Mouse (Mus musculus): ENCODE data around the gene Lmx1b. TPM values are rescaled to one million over a fixed set of nuclear protein-coding genes. Genes with fewer than 3 reads are reported as not detected.

The Lmx1b gene
- polyA plus RNA-seq, 1 experiment from 2014 or later, result not detected

- Histone ChIP-seq H3K9me3 (ENCODE audit: low read length) (no peaks in the 10 kb centered on the region), H3K4me3 (ENCODE audit: low read depth, low read length) (no peak overlapping the region), H3K27me3 (ENCODE audit: insufficient read depth, low read length) (peaks cover 22% of the 10 kb centered on the region; the same call in 1 of the 2 replicates), H3K9ac (replicated peaks) (no peak overlapping the region), H3K36me3 (replicated peaks; ENCODE audit: insufficient read depth, low read length) (no peaks in the 10 kb centered on the region), H3K4me1 (ENCODE audit: insufficient read depth) (no peaks in the 10 kb centered on the region), H3K4me2 (ENCODE audit: low read depth, low read length) (no peak overlapping the region), H3K27ac (ENCODE audit: low read depth) (no peak overlapping the region)
- TF ChIP-seq CTCF (IDR thresholded peaks at IDR 0.05; ENCODE audit: low read depth) (peak; percentile 60), EP300 (IDR thresholded peaks at IDR 0.05; ENCODE audit: low read depth) (no peak)
- ATAC-seq, result no peak
- DNase-seq, result peak; percentile 52
- WGBS (ENCODE audit: insufficient replicate concordance), result 22% methylated on average over 9 of the region's 9 CpGs
Observed at GRCm38 (mm10) chr2:33569240-33569639, 71.1 kb downstream of the Lmx1b start.

GRCm38 (mm10) chr2:33565886-33566285 lies 74.4 kb downstream of the Lmx1b start:
- H3K4me2 ChIP-seq (ENCODE audit: low read depth, low read length), result no peak overlapping the region
- no peak for DNase-seq
- peaks cover 17% of the 10 kb centered on the region; the same call in 1 of the 2 replicates for H3K27me3 ChIP-seq (ENCODE audit: insufficient read depth, low read length)
- no peaks in the 10 kb centered on the region for H3K4me1 ChIP-seq (ENCODE audit: insufficient read depth)
- H3K9me3 ChIP-seq (ENCODE audit: low read length), result no peaks in the 10 kb centered on the region
- ATAC-seq, result no peak
- no peaks in the 10 kb centered on the region for H3K36me3 ChIP-seq (replicated peaks; ENCODE audit: insufficient read depth, low read length)
- TF ChIP-seq CTCF (IDR thresholded peaks at IDR 0.05; ENCODE audit: low read depth), result no peak
- TF ChIP-seq EP300 (IDR thresholded peaks at IDR 0.05; ENCODE audit: low read depth), result no peak
- H3K4me3 ChIP-seq (ENCODE audit: low read depth, low read length), result no peak overlapping the region
- WGBS (ENCODE audit: insufficient replicate concordance), result 69% methylated on average over 4 of the region's 4 CpGs
- H3K9ac ChIP-seq (replicated peaks), result no peak overlapping the region
- no peak overlapping the region for H3K27ac ChIP-seq (ENCODE audit: low read depth)

GRCm38 (mm10) chr2:33564748-33565147 lies 75.6 kb downstream of the Lmx1b start:
- Histone ChIP-seq H3K9me3 (ENCODE audit: low read length) (no peaks in the 10 kb centered on the region), H3K9ac (replicated peaks) (no peak overlapping the region), H3K4me3 (ENCODE audit: low read depth, low read length) (no peak overlapping the region), H3K36me3 (replicated peaks; ENCODE audit: insufficient read depth, low read length) (no peaks in the 10 kb centered on the region), H3K4me1 (ENCODE audit: insufficient read depth) (no peaks in the 10 kb centered on the region), H3K27me3 (ENCODE audit: insufficient read depth, low read length) (0 out of 2 replicates have a peak, but pooled peaks cover 8% of the 10 kb centered on the region), H3K27ac (ENCODE audit: low read depth) (no peak overlapping the region), H3K4me2 (ENCODE audit: low read depth, low read length) (no peak overlapping the region)
- ATAC-seq (no peak), DNase-seq (no peak)
- TF ChIP-seq CTCF (IDR thresholded peaks at IDR 0.05; ENCODE audit: low read depth) (no peak), EP300 (IDR thresholded peaks at IDR 0.05; ENCODE audit: low read depth) (no peak)
- 84% methylated on average over 9 of the region's 9 CpGs for WGBS (ENCODE audit: insufficient replicate concordance)

GRCm38 (mm10) chr2:33559752-33560151 lies 80.6 kb downstream of the Lmx1b start:
- H3K27ac ChIP-seq (ENCODE audit: low read depth), result no peak overlapping the region
- H3K27me3 ChIP-seq (ENCODE audit: insufficient read depth, low read length), result 0 out of 2 replicates have a peak, but pooled peaks cover 5% of the 10 kb centered on the region
- H3K4me3 ChIP-seq (ENCODE audit: low read depth, low read length), result no peak overlapping the region
- no peak overlapping the region for H3K9ac ChIP-seq (replicated peaks)
- H3K4me1 ChIP-seq (ENCODE audit: insufficient read depth), result no peaks in the 10 kb centered on the region
- 11% methylated on average over 6 of the region's 6 CpGs for WGBS (ENCODE audit: insufficient replicate concordance)
- ATAC-seq (no peak), DNase-seq (peak; percentile 71)
- no peaks in the 10 kb centered on the region for H3K36me3 ChIP-seq (replicated peaks; ENCODE audit: insufficient read depth, low read length)
- H3K9me3 ChIP-seq (ENCODE audit: low read length), result no peaks in the 10 kb centered on the region
- H3K4me2 ChIP-seq (ENCODE audit: low read depth, low read length), result no peak overlapping the region
- peak; percentile 61 for TF ChIP-seq CTCF (IDR thresholded peaks at IDR 0.05; ENCODE audit: low read depth)
- no peak for TF ChIP-seq EP300 (IDR thresholded peaks at IDR 0.05; ENCODE audit: low read depth)

GRCm38 (mm10) chr2:33559334-33559733 lies 81.0 kb downstream of the Lmx1b start:
- WGBS (ENCODE audit: insufficient replicate concordance), result 40% methylated on average over 7 of the region's 7 CpGs
- 0 out of 2 replicates have a peak, but pooled peaks cover 5% of the 10 kb centered on the region for H3K27me3 ChIP-seq (ENCODE audit: insufficient read depth, low read length)
- no peak for TF ChIP-seq CTCF (IDR thresholded peaks at IDR 0.05; ENCODE audit: low read depth)
- TF ChIP-seq EP300 (IDR thresholded peaks at IDR 0.05; ENCODE audit: low read depth), result no peak
- no peaks in the 10 kb centered on the region for H3K4me1 ChIP-seq (ENCODE audit: insufficient read depth)
- no peak for DNase-seq
- H3K4me2 ChIP-seq (ENCODE audit: low read depth, low read length), result no peak overlapping the region
- H3K4me3 ChIP-seq (ENCODE audit: low read depth, low read length), result no peak overlapping the region
- ATAC-seq, result no peak
- no peaks in the 10 kb centered on the region for H3K9me3 ChIP-seq (ENCODE audit: low read length)
- no peak overlapping the region for H3K9ac ChIP-seq (replicated peaks)
- H3K27ac ChIP-seq (ENCODE audit: low read depth), result no peak overlapping the region
- no peaks in the 10 kb centered on the region for H3K36me3 ChIP-seq (replicated peaks; ENCODE audit: insufficient read depth, low read length)

- TF ChIP-seq CTCF (IDR thresholded peaks at IDR 0.05; ENCODE audit: low read depth) (peak; percentile 97), EP300 (IDR thresholded peaks at IDR 0.05; ENCODE audit: low read depth) (no peak)
- Histone ChIP-seq H3K9me3 (ENCODE audit: low read length) (no peaks in the 10 kb centered on the region), H3K4me3 (ENCODE audit: low read depth, low read length) (no peak overlapping the region), H3K36me3 (replicated peaks; ENCODE audit: insufficient read depth, low read length) (no peaks in the 10 kb centered on the region), H3K27me3 (ENCODE audit: insufficient read depth, low read length) (0 out of 2 replicates have a peak, but pooled peaks cover 5% of the 10 kb centered on the region), H3K4me1 (ENCODE audit: insufficient read depth) (no peaks in the 10 kb centered on the region), H3K4me2 (ENCODE audit: low read depth, low read length) (no peak overlapping the region), H3K9ac (replicated peaks) (no peak overlapping the region), H3K27ac (ENCODE audit: low read depth) (no peak overlapping the region)
- 4% methylated on average over 6 of the region's 6 CpGs for WGBS (ENCODE audit: insufficient replicate concordance)
- no peak for ATAC-seq
- peak; percentile 76 for DNase-seq
Observed at GRCm38 (mm10) chr2:33558233-33558632, 82.1 kb downstream of the Lmx1b start.
